Mouse (Mus musculus) lung, adult 2 months (tissue): ENCODE data around the gene Cfap45.

Source experiments
- CTCF ChIP-seq: fragments of 200-500 bp; IDR thresholded peaks from 2 replicates; pipeline ENCODE4 v1.5.1; 2011; ENCODE audit warnings: mild to moderate bottlenecking, low read length, control low read depth; ENCODE audit not compliant: insufficient read depth
- POLR2A ChIP-seq: fragments of 200-500 bp; IDR thresholded peaks from 2 replicates; pipeline ENCODE4 v1.6.1; 2011; ENCODE audit warnings: low read depth, mild to moderate bottlenecking, control low read depth, low read length, borderline replicate concordance; ENCODE audit errors: extremely low read depth

GRCm38 (mm10) chr1:172484236-172484635 is 36.4 kb upstream of the Cfap45 start:
- TF ChIP-seq CTCF: no peak
- no peak for TF ChIP-seq POLR2A
